Mouse (Mus musculus) forebrain, embryonic 13.5 days (tissue): ENCODE measurements around the gene Tk1. TPM values are rescaled to one million over a fixed set of nuclear protein-coding genes. Genes with fewer than 3 reads are reported as not detected.

Experiments used
- ATAC-seq: fragments of 200-750 bp; cut with Nextera tagmentation; 2 replicates; pipeline ENCODE4 v1.8.0; 2017
- H3K27ac ChIP-seq: fragments of 300-500 bp; sonication (generic); 2 replicates; pipeline ENCODE4 v1.5.1; 2015; ENCODE audit warnings: inconsistent platforms, mild to moderate bottlenecking, moderate library complexity
- H3K27me3 ChIP-seq: fragments of 300-500 bp; sonication (generic); 2 replicates; pipeline ENCODE4 v1.6.1; 2015; ENCODE audit warnings: mild to moderate bottlenecking, inconsistent platforms
- H3K36me3 ChIP-seq: fragments of 300-500 bp; sonication (generic); 2 replicates; pipeline ENCODE4 v1.6.1; 2015; ENCODE audit warnings: mild to moderate bottlenecking, inconsistent platforms; ENCODE audit not compliant: poor library complexity, severe bottlenecking
- H3K4me1 ChIP-seq: fragments of 300-500 bp; sonication (generic); 2 replicates; pipeline ENCODE4 v1.6.1; 2015; ENCODE audit warnings: inconsistent platforms
- H3K4me2 ChIP-seq: fragments of 300-500 bp; sonication (generic); 2 replicates; pipeline ENCODE4 v1.6.1; 2015; ENCODE audit warnings: inconsistent platforms, mild to moderate bottlenecking, moderate library complexity
- H3K4me3 ChIP-seq: fragments of 300-500 bp; sonication (generic); 2 replicates; pipeline ENCODE4 v1.5.1; 2015; ENCODE audit warnings: mild to moderate bottlenecking, inconsistent platforms
- H3K9ac ChIP-seq: fragments of 300-500 bp; sonication (generic); 2 replicates; pipeline ENCODE4 v1.6.1; 2015; ENCODE audit warnings: mild to moderate bottlenecking, inconsistent platforms
- H3K9me3 ChIP-seq: fragments of 300-500 bp; sonication (generic); replicated peaks from 2 replicates; pipeline ENCODE4 v1.6.1; 2016; ENCODE audit warnings: inconsistent platforms
- WGBS: fragments of 180-500 bp; shearing (Covaris S2); methylation state at CpG from one replicate; pipeline ENCODE4 v1.1.7; 2015; 5-methylcytosine and 5-hydroxymethylcytosine counted together
- polyA plus RNA-seq: library from polyadenylated mRNA; unstranded; fragments of >200 nt; fragmentation: Nextera tagmentation; extraction: Ambion mirVana; gene quantifications from 2 replicates; pipeline ENCODE4 v1.2.1, GENCODE M21; 2015

Tk1 gene
- polyA plus RNA-seq, 1 experiment from 2014 or later, result 103 TPM

- Histone ChIP-seq H3K9ac (no peak overlapping the region), H3K4me3 (no peak overlapping the region), H3K4me1 (peaks cover 7% of the 10 kb centered on the region), H3K27ac (no peak overlapping the region), H3K36me3 (peaks cover 40% of the 10 kb centered on the region), H3K27me3 (peaks cover 39% of the 10 kb centered on the region), H3K9me3 (no peaks in the 10 kb centered on the region), H3K4me2 (no peak overlapping the region)
- 66% methylated on average over 3 of the region's 3 CpGs for WGBS
- ATAC-seq, result no peak
These were observed 32.5 kb upstream of the Tk1 start for GRCm38 (mm10) chr11:117858392-117858791.

- ATAC-seq, result no peak
- Histone ChIP-seq H3K27me3 (peaks cover 39% of the 10 kb centered on the region), H3K9ac (no peak overlapping the region), H3K27ac (no peak overlapping the region), H3K36me3 (peaks cover 49% of the 10 kb centered on the region), H3K4me1 (peaks cover 7% of the 10 kb centered on the region; the same call in 1 of the 2 replicates), H3K9me3 (no peaks in the 10 kb centered on the region), H3K4me3 (no peak overlapping the region), H3K4me2 (no peak overlapping the region)
- 91% methylated on average over 10 of the region's 10 CpGs for WGBS
These were observed 31.6 kb upstream of the Tk1 start for GRCm38 (mm10) chr11:117857462-117857861.

- ATAC-seq, result no peak
- no peak overlapping the region for H3K27ac ChIP-seq
- H3K4me3 ChIP-seq, result no peak overlapping the region
- H3K4me2 ChIP-seq, result no peak overlapping the region
- H3K27me3 ChIP-seq, result peaks cover 25% of the 10 kb centered on the region
- 83% methylated on average over 1 of the region's 1 CpGs for WGBS
- peaks cover 56% of the 10 kb centered on the region for H3K36me3 ChIP-seq
- H3K4me1 ChIP-seq, result peaks cover 10% of the 10 kb centered on the region; the same call in 1 of the 2 replicates
- no peak overlapping the region; the same call in 1 of the 2 replicates for H3K9ac ChIP-seq
- H3K9me3 ChIP-seq, result no peaks in the 10 kb centered on the region
These were observed 30.1 kb upstream of the Tk1 start for GRCm38 (mm10) chr11:117855975-117856374.

DNA sequence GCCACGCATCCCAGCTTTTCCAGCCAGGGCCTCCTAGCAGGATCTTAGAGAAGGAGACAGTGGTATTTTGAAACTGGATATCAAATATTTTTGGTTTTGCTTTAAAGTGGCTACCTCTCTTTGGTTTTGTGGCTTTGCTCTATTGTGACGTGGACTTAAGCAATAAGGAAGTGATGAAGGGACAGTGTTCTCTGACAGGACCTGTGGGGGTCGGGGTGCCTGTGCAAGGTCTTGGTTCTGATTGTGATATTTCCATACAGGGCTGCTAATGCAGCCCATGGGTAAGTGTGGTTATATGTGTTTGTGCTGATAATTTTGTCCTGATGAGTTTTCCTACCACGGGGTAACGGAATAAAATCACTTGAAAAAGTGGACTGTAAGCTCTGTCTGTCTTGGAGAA, 29.5 kb upstream of the Tk1 start:
- Histone ChIP-seq H3K27me3 (peaks cover 19% of the 10 kb centered on the region), H3K27ac (no peak overlapping the region), H3K4me1 (peaks cover 12% of the 10 kb centered on the region), H3K9ac (no peak overlapping the region), H3K9me3 (no peaks in the 10 kb centered on the region), H3K36me3 (peaks cover 58% of the 10 kb centered on the region), H3K4me2 (no peak overlapping the region), H3K4me3 (no peak overlapping the region)
- no peak for ATAC-seq
- WGBS, result 95% methylated on average over 5 of the region's 5 CpGs

DNA sequence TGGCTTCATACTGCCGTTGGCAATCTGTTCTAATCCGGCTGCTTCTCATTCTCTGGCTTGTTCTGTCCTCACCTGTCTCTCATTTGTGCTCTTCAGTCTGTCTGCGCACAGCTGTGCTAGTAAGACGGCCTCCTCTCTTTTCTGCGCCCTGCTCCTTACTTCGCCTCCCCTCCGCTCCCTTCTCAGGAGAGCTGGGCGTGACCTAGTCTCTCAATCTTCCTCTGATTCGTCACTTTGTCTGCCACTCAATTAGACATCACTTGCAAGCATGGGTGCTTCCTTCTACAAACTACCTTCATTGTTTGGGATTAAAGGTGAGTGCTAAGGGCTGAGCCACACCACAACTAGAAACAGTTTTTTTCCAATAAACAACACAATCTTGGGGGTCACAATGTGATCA, 28.3 kb upstream of the Tk1 start:
- Histone ChIP-seq H3K4me3 (no peak overlapping the region), H3K9me3 (no peaks in the 10 kb centered on the region), H3K4me2 (no peak overlapping the region), H3K4me1 (peaks cover 20% of the 10 kb centered on the region), H3K27me3 (peaks cover 7% of the 10 kb centered on the region; the same call in 1 of the 2 replicates), H3K9ac (no peak overlapping the region), H3K27ac (no peak overlapping the region), H3K36me3 (peaks cover 58% of the 10 kb centered on the region)
- 91% methylated on average over 9 of the region's 9 CpGs for WGBS
- no peak for ATAC-seq

DNA sequence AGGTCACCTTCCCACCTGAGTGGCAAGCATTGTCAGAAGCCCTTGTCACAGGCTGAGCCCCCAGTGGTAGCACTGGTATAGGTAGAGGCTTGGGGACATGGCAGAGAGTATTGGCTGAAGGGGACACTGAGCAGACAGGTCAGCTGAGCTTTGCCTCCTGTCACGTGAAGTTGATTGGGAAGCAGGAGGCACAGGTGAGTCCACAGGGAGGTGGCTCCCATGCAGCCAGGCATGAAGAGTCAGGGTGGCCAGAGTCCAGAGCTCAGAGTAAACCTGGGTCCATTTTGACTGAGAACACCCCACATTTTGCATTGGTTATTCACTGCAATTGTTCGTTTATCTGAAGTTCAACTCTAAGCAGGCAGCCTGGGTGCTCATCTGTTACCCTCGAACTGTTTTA, 27.0 kb upstream of the Tk1 start:
- no peak overlapping the region for H3K4me2 ChIP-seq
- no peak overlapping the region for H3K4me3 ChIP-seq
- WGBS, result 89% methylated on average over 3 of the region's 3 CpGs
- H3K27me3 ChIP-seq, result no peaks in the 10 kb centered on the region
- no peak for ATAC-seq
- peaks cover 58% of the 10 kb centered on the region for H3K36me3 ChIP-seq
- no peaks in the 10 kb centered on the region for H3K9me3 ChIP-seq
- H3K27ac ChIP-seq, result no peak overlapping the region
- peaks cover 28% of the 10 kb centered on the region for H3K4me1 ChIP-seq
- no peak overlapping the region for H3K9ac ChIP-seq

- H3K9me3 ChIP-seq, result no peaks in the 10 kb centered on the region
- WGBS, result 0% methylated on average over 51 of the region's 51 CpGs
- H3K4me2 ChIP-seq, result peak within 1 kb of the TSS; percentile 77
- peaks cover 31% of the 10 kb centered on the region for H3K4me1 ChIP-seq
- H3K27me3 ChIP-seq, result no peaks in the 10 kb centered on the region
- H3K36me3 ChIP-seq, result peaks cover 26% of the 10 kb centered on the region
- H3K9ac ChIP-seq, result peak within 1 kb of the TSS; percentile 80
- peak within 1 kb of the TSS; percentile 54 for H3K4me3 ChIP-seq
- peak; percentile 96 for ATAC-seq
- H3K27ac ChIP-seq, result peak within 1 kb of the TSS; percentile 97
These were observed 23.2 kb upstream of the Tk1 start, which contains the start of gene Birc5 for GRCm38 (mm10) chr11:117848985-117849671. Gene Birc5 (plus strand): TSS chr11:117849251.

GRCm38 (mm10) chr11:117848271-117848984, 22.5 kb upstream of the Tk1 start:
- H3K9me3 ChIP-seq, result no peaks in the 10 kb centered on the region
- WGBS, result 9% methylated on average over 19 of the region's 19 CpGs
- peak overlapping the region; percentile 54 for H3K4me3 ChIP-seq
- no peaks in the 10 kb centered on the region for H3K27me3 ChIP-seq
- peaks cover 19% of the 10 kb centered on the region for H3K36me3 ChIP-seq
- H3K27ac ChIP-seq, result peak overlapping the region; percentile 97
- ATAC-seq, result peak; percentile 89
- peak overlapping the region; percentile 80 for H3K9ac ChIP-seq
- H3K4me2 ChIP-seq, result peak overlapping the region; percentile 77
- H3K4me1 ChIP-seq, result peaks cover 31% of the 10 kb centered on the region

DNA sequence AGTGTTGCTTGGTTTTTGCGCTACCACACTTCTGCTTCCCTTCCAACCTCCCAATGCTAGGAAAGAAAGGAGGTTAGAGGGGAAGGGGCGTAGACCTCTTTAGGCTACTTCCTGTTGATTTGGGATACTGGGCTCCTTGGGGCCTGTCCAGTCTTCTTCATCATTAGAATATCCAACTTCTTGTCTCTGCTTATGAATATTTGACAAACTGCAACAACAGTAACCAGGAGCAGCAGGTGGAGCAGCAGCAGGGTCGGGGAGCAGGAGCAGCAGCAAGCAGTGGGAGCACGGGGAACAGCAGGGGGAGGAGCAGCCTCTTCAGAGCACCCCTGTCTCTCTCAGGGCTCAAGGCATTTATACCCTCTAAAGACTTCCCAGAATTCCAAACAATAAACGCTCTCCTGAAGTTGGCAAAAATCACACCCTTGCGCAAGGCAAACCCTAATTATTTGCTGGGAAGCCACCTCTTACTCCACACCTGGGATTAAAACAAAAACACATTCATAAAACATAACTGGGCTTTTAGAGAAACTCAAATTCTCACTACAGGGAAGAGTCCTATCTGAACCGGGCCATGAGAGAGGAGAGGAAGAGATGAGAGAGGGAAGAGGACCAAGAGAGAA, 21.8 kb upstream of the Tk1 start:
- H3K27me3 ChIP-seq, result no peaks in the 10 kb centered on the region
- H3K4me1 ChIP-seq, result peaks cover 31% of the 10 kb centered on the region
- H3K9ac ChIP-seq, result peak overlapping the region; percentile 80
- H3K27ac ChIP-seq, result peak overlapping the region; percentile 97
- H3K4me3 ChIP-seq, result no peak overlapping the region; the same call in 1 of the 2 replicates
- peak overlapping the region; percentile 77 for H3K4me2 ChIP-seq
- no peak for ATAC-seq
- peaks cover 12% of the 10 kb centered on the region for H3K36me3 ChIP-seq
- WGBS, result 81% methylated on average over 7 of the region's 7 CpGs
- H3K9me3 ChIP-seq, result no peaks in the 10 kb centered on the region

GRCm38 (mm10) chr11:117846640-117847039, 20.7 kb upstream of the Tk1 start:
- H3K4me1 ChIP-seq, result peaks cover 31% of the 10 kb centered on the region
- 53% methylated on average over 5 of the region's 5 CpGs for WGBS
- H3K27ac ChIP-seq, result no peak overlapping the region
- H3K4me2 ChIP-seq, result no peak overlapping the region
- H3K36me3 ChIP-seq, result peaks cover 6% of the 10 kb centered on the region; the same call in 1 of the 2 replicates
- no peaks in the 10 kb centered on the region for H3K27me3 ChIP-seq
- H3K9me3 ChIP-seq, result no peaks in the 10 kb centered on the region
- H3K4me3 ChIP-seq, result no peak overlapping the region
- no peak overlapping the region for H3K9ac ChIP-seq
- no peak for ATAC-seq

DNA sequence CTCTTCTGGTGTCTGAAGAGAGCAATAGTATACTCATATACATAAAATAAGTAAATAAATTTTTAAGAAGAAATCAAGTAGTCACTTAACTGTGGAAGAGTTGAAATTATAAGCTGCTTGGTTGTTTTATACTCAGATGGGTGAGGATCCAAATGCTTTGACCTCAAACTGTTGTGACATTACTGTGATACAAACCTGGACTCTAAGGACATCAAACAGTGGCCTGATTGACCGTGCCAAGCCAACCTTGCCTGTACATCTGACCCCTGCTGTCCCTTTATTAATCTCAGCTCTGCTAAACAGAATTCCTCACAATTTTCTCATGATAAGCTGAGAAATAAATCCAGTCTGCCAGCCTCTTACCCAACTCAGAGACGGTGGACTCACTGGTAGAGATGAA, 19.8 kb upstream of the Tk1 start:
- Histone ChIP-seq H3K4me2 (no peak overlapping the region), H3K36me3 (no peaks in the 10 kb centered on the region), H3K4me3 (no peak overlapping the region), H3K9me3 (no peaks in the 10 kb centered on the region), H3K27me3 (no peaks in the 10 kb centered on the region), H3K27ac (no peak overlapping the region), H3K9ac (no peak overlapping the region), H3K4me1 (peaks cover 25% of the 10 kb centered on the region)
- 74% methylated on average over 2 of the region's 2 CpGs for WGBS
- ATAC-seq, result no peak

DNA sequence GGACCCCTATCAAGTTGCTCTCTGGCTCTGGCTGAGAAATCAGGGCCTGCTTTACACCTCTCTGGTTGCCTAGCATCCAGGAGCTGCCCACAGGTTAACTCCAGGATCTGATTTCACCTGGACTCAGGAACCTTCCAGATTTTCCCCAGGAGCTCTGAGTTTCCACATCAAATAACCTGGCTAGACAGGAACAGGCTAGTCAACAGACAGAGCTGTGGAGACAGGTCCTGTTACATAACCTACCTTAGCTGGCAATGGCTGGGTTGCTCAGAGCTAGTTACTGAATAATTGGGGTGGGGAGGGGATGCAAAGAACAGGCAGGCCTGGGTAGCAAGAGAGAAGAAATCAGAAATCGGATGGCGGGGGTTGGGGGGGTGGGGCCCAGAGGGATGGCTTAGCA, 19.1 kb upstream of the Tk1 start:
- H3K4me2 ChIP-seq, result no peak overlapping the region
- H3K27me3 ChIP-seq, result no peaks in the 10 kb centered on the region
- H3K4me1 ChIP-seq, result peaks cover 19% of the 10 kb centered on the region
- no peak overlapping the region for H3K27ac ChIP-seq
- ATAC-seq, result no peak
- H3K9ac ChIP-seq, result no peak overlapping the region; the same call in 1 of the 2 replicates
- H3K9me3 ChIP-seq, result no peaks in the 10 kb centered on the region
- H3K4me3 ChIP-seq, result no peak overlapping the region
- WGBS, result 72% methylated on average over 2 of the region's 2 CpGs
- no peaks in the 10 kb centered on the region for H3K36me3 ChIP-seq
